Mouse (Mus musculus) bone marrow, adult 2 months (tissue): ENCODE measurements around the gene Ankrd36.

Experiments used
- CTCF ChIP-seq: fragments of 200-500 bp; IDR thresholded peaks from 2 replicates; pipeline ENCODE4 v1.5.1; 2011; ENCODE audit warnings: low read length, control low read depth; ENCODE audit not compliant: control insufficient read depth, insufficient read depth
- POLR2A ChIP-seq: fragments of 200-500 bp; IDR thresholded peaks from 2 replicates; pipeline ENCODE4 v1.6.1; 2011; ENCODE audit warnings: low read depth, mild to moderate bottlenecking, control low read depth, low read length, borderline replicate concordance; ENCODE audit not compliant: control insufficient read depth

- TF ChIP-seq CTCF (no peak), POLR2A (no peak)
Measured at GRCm38 (mm10) chr11:5528841-5529240, 40.6 kb upstream of the Ankrd36 start.
